Mouse (Mus musculus) kidney, adult 2 months (tissue): ENCODE measurements around the gene Isoc2b. TPM values are rescaled to one million over a fixed set of nuclear protein-coding genes. Genes with fewer than 3 reads are reported as not detected.
A peak's percentile ranks its signal among the peaks of the same experiment; 100 is the strongest.

ENCODE experiments used
- DNase-seq: peaks from one replicate; pipeline ENCODE4 v3.0.0; 2021
- H3K27ac ChIP-seq: fragments of 200-500 bp; 2 replicates; pipeline ENCODE4 v1.5.1; 2012; ENCODE audit warnings: low read depth, low read length, control low read depth, inconsistent platforms; ENCODE audit not compliant: insufficient read depth
- H3K27me3 ChIP-seq: fragments of 200-500 bp; replicated peaks from 2 replicates; pipeline ENCODE4 v1.6.1; 2012; ENCODE audit warnings: mild to moderate bottlenecking, moderate library complexity, low read length, inconsistent platforms; ENCODE audit not compliant: control insufficient read depth, insufficient read depth
- H3K36me3 ChIP-seq: fragments of 200-500 bp; 2 replicates; pipeline ENCODE4 v1.6.1; 2012; ENCODE audit warnings: mild to moderate bottlenecking, moderate library complexity, low read length, inconsistent platforms; ENCODE audit not compliant: control insufficient read depth, insufficient read depth
- H3K4me1 ChIP-seq: fragments of 200-500 bp; 2 replicates; pipeline ENCODE4 v1.6.1; 2011; ENCODE audit warnings: low read length; ENCODE audit not compliant: control insufficient read depth, insufficient read depth
- H3K4me3 ChIP-seq: fragments of 200-500 bp; 2 replicates; pipeline ENCODE4 v1.5.1; 2011; ENCODE audit warnings: mild to moderate bottlenecking, low read depth, low read length, control low read depth; ENCODE audit not compliant: insufficient read depth
- CTCF ChIP-seq: fragments of 200-500 bp; conservative IDR thresholded peaks from 2 replicates; pipeline ENCODE4 v1.5.1; 2011; ENCODE audit warnings: low read depth, mild to moderate bottlenecking, control low read depth, low read length, moderate library complexity, mixed read lengths; ENCODE audit not compliant: insufficient read depth, insufficient read length
- POLR2A ChIP-seq: fragments of 200-500 bp; IDR thresholded peaks from one replicate; pipeline ENCODE4 v1.6.1; 2011; ENCODE audit warnings: low read depth, low read length, control low read depth
- WGBS: fragments of 180-500 bp; shearing (Covaris S2); methylation state at CpG from one replicate; pipeline ENCODE4 v1.1.7; 2018; 5-methylcytosine and 5-hydroxymethylcytosine counted together
- polyA plus RNA-seq: library from polyadenylated mRNA; depleted of rRNA; stranded (reverse); fragments of >200 nt; gene quantifications from 2 replicates; pipeline ENCODE4 v1.2.3, GENCODE M21; 2012

Gene Isoc2b
- polyA plus RNA-seq, 1 experiment = 41.1 TPM

- DNase-seq = peak; percentile 32
- Histone ChIP-seq H3K4me3 (no peak overlapping the region), H3K27me3 (no peaks in the 10 kb centered on the region), H3K36me3 (no peaks in the 10 kb centered on the region), H3K4me1 (peaks cover 33% of the 10 kb centered on the region), H3K27ac (peak overlapping the region; percentile 98; the same call in 1 of the 2 replicates)
- 63% methylated on average over 12 of the region's 12 CpGs for WGBS
- TF ChIP-seq CTCF (no peak), POLR2A (no peak)
These were observed 10.6 kb downstream of the Isoc2b start for GRCm38 (mm10) chr7:4859418-4859978.

GRCm38 (mm10) chr7:4857321-4857720 lies 12.7 kb downstream of the Isoc2b start:
- H3K36me3 ChIP-seq = no peaks in the 10 kb centered on the region
- H3K4me1 ChIP-seq = peaks cover 15% of the 10 kb centered on the region
- DNase-seq = no peak
- no peak overlapping the region for H3K4me3 ChIP-seq
- no peaks in the 10 kb centered on the region for H3K27me3 ChIP-seq
- H3K27ac ChIP-seq = no peak overlapping the region
- TF ChIP-seq CTCF = no peak
- TF ChIP-seq POLR2A = no peak
- 71% methylated on average over 7 of the region's 7 CpGs for WGBS

- H3K27ac ChIP-seq = no peak overlapping the region
- H3K36me3 ChIP-seq = no peaks in the 10 kb centered on the region
- no peak overlapping the region for H3K4me3 ChIP-seq
- no peaks in the 10 kb centered on the region for H3K27me3 ChIP-seq
- 89% methylated on average over 9 of the region's 9 CpGs for WGBS
- DNase-seq = no peak
- H3K4me1 ChIP-seq = peaks cover 12% of the 10 kb centered on the region
- TF ChIP-seq CTCF (no peak), POLR2A (no peak)
These were observed 13.6 kb downstream of the Isoc2b start for GRCm38 (mm10) chr7:4856508-4856907.

- 77% methylated on average over 3 of the region's 3 CpGs for WGBS
- TF ChIP-seq POLR2A (no peak), CTCF (no peak)
- Histone ChIP-seq H3K4me1 (no peaks in the 10 kb centered on the region), H3K27me3 (no peaks in the 10 kb centered on the region), H3K4me3 (no peak overlapping the region), H3K36me3 (no peaks in the 10 kb centered on the region), H3K27ac (no peak overlapping the region)
- DNase-seq = no peak
These were observed 16.4 kb downstream of the Isoc2b start for GRCm38 (mm10) chr7:4853613-4854012.

- Histone ChIP-seq H3K27me3 (no peaks in the 10 kb centered on the region), H3K4me1 (no peaks in the 10 kb centered on the region), H3K27ac (no peak overlapping the region), H3K36me3 (no peaks in the 10 kb centered on the region), H3K4me3 (no peak overlapping the region)
- TF ChIP-seq POLR2A (no peak), CTCF (no peak)
- WGBS = 80% methylated on average over 8 of the region's 8 CpGs
- no peak for DNase-seq
These were observed 18.8 kb downstream of the Isoc2b start for GRCm38 (mm10) chr7:4851315-4851688.

- Histone ChIP-seq H3K4me1 (no peaks in the 10 kb centered on the region), H3K4me3 (no peak overlapping the region), H3K27me3 (no peaks in the 10 kb centered on the region), H3K27ac (no peak overlapping the region), H3K36me3 (no peaks in the 10 kb centered on the region)
- no peak for DNase-seq
- WGBS = 85% methylated on average over 11 of the region's 11 CpGs
- no peak for TF ChIP-seq CTCF
- no peak for TF ChIP-seq POLR2A
These were observed 19.3 kb downstream of the Isoc2b start for GRCm38 (mm10) chr7:4850621-4851314.

- no peak overlapping the region for H3K4me3 ChIP-seq
- no peaks in the 10 kb centered on the region for H3K36me3 ChIP-seq
- H3K27ac ChIP-seq = no peak overlapping the region
- H3K27me3 ChIP-seq = no peaks in the 10 kb centered on the region
- DNase-seq = no peak
- WGBS = 58% methylated on average over 9 of the region's 9 CpGs
- no peak for TF ChIP-seq POLR2A
- no peak for TF ChIP-seq CTCF
- no peaks in the 10 kb centered on the region for H3K4me1 ChIP-seq
These were observed 20.7 kb downstream of the Isoc2b start for GRCm38 (mm10) chr7:4849372-4849771.

GRCm38 (mm10) chr7:4844917-4845309 lies 25.1 kb downstream of the Isoc2b start:
- Histone ChIP-seq H3K36me3 (no peaks in the 10 kb centered on the region), H3K27me3 (no peaks in the 10 kb centered on the region), H3K4me1 (no peaks in the 10 kb centered on the region), H3K27ac (no peak overlapping the region), H3K4me3 (no peak overlapping the region)
- TF ChIP-seq CTCF (no peak), POLR2A (no peak)
- DNase-seq = peak; percentile 74
- WGBS = 9% methylated on average over 13 of the region's 13 CpGs
